Mouse (Mus musculus) T-cell, adult 2 months (primary cell): ENCODE measurements around the gene Ccl5.

Experiments
- DNase-seq: peaks from one replicate; pipeline ENCODE4 v3.0.0; 2022; ENCODE audit warnings: low spot score

Gene Ccl5

DNA sequence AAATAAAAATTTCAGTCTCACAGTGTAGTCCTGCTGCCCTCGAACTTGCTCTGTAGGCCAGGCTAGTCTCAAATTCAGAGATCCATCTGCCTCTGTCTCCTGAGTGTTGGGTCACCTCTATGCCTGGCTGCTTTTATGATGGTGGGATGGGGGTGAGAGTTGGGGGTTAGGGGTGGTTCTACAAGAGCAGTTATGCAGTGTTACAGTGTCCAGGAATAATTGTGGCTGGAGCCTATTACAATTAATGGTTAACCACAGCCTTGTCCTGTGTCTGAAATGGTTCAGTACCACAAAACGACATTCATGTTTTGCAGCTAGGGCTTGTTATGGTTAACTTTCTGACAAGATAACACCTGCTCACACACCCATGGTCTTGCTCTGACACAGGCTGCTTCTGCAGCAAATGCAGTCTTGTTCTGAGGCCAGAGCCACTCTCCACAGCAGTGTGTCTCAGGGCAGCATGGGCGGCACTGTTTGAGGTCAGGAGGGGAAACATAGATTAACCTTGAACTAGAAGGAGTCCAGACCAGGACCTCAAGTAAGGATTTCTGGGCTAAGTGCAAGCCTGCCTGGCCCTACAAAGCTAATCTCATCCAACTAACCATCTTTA lies 8.5 kb upstream of the Ccl5 start:
- DNase-seq: no peak

DNA sequence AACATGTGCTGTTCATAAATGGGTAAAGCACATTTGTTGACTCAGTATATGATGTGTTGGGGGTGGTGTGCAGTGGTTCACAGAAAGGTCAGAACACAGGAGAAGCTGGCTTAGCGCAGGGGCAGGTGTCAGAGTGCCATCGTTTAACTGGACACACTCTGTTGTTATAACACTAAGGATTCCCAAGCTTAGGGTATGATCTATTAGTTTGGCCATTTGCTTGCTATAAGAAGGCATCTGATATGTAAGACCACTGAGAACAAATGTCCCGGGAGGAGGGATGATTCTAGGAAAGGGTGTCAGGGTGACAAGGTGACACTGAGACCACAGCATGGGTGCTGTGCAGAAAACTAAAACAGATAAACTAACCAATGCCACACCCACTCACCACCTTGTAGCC lies 6.5 kb upstream of the Ccl5 start:
- no peak for DNase-seq

DNA sequence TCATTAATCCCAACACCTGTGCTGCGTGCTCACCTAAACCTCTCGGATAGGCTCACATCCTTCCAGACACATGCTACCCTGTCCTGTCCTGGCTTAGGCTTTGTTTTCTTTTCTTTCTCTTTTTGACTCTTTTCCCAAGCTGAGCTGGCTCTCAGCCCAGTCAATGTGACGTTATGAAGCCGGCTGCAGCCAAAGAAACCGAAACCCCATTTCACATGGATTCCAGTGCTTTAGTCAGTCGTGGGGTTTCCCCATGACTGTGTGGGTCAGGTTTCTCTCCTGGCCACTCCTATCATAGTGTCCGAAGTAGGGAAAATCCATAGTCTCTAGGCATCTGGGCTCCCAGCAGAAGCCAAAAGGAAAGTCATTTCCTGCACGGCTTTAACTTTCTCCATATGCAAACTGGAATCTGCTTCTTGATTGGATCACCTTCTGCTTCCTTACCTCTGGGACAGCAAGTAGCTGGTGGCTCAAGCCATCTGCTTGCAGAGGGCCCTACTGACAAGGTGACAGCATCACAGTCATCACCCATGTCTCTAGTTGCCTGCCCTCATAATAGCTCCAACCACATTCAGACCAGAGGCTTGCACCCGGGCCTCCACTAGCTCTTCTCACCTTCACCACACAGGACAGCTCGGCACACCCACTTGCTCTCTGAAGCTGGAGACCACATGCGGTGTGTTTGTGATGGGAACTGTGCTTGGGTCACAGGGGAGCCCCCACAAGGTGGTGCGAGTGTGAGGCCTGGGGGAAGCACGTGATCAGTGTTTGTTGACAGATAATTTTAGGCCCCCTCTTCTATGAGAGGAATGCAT lies 4.5 kb upstream of the Ccl5 start:
- DNase-seq: peak; percentile 65

- no peak for DNase-seq
Observed at GRCm38 (mm10) chr11:83534143-83534542, 3.8 kb upstream of the Ccl5 start.

DNA sequence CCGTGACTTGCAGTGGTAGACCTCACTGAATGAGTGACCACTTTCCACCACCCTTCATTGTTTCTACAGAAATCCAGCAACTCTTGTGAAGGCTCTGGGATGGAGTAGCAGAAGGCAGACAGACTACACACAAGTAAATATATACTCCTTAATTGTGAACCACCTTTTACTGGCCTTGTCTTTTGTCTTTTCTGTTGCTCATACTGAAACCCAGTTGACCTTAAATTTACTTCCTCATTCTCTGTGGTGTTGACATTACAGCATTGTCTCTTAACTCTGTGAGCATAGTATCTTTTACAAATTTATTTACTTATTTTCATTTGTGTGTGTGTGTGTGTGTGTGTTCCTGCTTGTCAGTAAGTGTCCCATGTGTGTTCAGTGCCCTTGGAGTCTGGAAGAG lies 2.9 kb upstream of the Ccl5 start:
- DNase-seq: no peak

DNA sequence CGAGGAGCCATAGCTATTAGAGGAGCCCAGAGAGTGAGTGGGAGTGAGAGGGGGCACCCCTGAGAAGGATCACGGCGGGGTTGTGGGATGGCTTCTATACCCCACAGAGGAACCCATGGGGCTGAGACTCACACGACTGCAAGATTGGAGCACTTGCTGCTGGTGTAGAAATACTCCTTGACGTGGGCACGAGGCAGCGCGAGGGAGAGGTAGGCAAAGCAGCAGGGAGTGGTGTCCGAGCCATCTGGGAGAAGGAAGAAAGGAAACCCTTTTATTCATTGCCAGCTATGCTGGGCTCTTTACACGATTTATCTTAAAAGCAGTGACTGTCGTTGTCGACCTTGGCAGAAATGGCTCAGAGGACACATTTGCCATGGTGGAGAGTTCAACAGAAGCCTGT lies 1.3 kb downstream of the Ccl5 start:
- no peak for DNase-seq

DNA sequence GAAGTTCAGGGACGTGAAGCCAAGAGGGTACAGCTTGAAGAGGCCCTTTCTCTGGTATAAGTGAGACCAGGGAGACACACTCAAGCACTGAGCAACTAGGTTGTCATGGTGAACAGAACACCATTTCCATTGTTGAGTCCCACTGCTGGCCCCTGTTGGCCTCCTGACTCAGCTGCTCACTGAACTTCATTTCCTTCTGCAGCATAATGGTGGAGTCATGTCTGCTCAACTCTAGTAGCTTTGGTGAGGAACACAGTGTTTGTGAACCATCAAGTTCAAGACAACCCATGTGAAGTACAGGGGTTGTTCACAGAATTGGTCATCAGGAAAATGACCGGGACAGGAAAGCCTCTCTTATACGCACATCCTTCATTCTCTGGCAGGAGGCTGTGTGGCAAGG lies 8.2 kb downstream of the Ccl5 start, which contains the start of gene Heatr9:
Gene Heatr9, minus strand, starts transcription at position 101 of the 400 bp plus-strand sequence.
- DNase-seq: no peak

DNA sequence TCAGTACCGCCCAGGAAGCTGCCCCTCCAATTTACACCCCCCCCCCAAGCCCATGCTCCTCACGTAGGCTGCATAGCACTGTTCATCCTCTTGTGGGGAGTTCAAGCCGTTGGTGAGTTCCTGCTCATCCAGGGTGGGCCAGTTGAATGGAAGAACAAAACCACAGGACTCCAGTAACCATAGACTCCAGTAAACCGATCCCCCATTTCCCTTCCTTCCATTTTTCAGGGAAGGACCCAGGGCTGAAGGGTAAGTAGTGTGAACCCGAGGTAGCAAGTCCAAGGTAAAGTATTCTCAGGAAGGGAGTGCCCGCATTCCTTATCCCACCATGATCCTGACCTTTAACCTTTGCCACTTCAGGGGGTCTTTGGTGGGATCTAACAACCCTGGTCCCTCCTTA lies 11.9 kb downstream of the Ccl5 start:
- DNase-seq: no peak

DNA sequence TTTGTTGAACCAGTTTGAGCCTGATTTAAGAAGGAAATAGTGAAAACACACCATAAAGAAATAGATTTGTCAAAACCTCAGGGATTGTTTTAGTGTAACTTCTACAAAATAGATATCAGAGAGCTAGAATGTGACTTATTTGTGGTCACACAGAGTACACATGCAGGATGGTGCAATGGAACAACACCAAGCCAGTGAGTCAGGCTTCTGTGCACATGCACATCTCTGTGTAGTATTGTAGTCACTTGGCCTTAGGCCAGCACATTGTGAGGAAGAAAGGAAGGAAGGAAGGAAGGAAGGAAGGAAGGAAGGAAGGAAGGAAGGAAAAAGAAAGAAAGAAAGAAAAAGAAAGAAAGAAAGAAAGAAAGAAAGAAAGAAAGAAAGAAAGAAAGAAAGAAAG lies 13.2 kb downstream of the Ccl5 start:
- no peak for DNase-seq

DNA sequence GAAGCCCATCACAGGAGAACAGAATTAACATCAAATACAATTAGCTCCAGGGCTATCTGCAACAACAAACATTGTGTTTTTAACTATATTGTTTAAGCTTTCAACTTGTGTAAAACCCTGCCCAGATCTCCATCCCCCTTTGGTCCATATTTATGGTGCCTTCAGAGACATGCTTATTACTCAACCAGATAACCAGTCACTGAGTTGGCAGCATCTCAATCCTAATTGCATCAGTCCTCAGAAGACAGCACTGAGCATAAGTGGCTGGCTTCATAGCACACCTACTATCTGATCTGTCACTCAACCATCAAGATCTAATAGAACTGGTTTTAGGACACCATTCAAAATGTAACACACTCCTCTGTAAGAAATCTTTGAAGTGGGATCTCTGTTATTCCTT lies 20.8 kb downstream of the Ccl5 start:
- DNase-seq: no peak

GRCm38 (mm10) chr11:83504308-83504707 lies 26.0 kb downstream of the Ccl5 start:
- no peak for DNase-seq

GRCm38 (mm10) chr11:83495571-83495970 lies 34.7 kb downstream of the Ccl5 start:
- no peak for DNase-seq

GRCm38 (mm10) chr11:83491488-83491887 lies 38.8 kb downstream of the Ccl5 start:
- DNase-seq: no peak
